Mouse (Mus musculus) erythroblast, embryonic 14.5 days (primary cell): Measurements from ENCODE around the gene Sbf1.

Experiments used
- GATA1 ChIP-seq: IDR thresholded peaks from 2 replicates; pipeline ENCODE4 v1.6.1; 2012; ENCODE audit warnings: low read length, inconsistent platforms, mixed read lengths
- TAL1 ChIP-seq: IDR thresholded peaks from 3 replicates; pipeline ENCODE4 v1.6.1; 2012; ENCODE audit warnings: low read length, inconsistent platforms, mixed read lengths

GRCm38 (mm10) chr15:89336422-89336821 is 21.3 kb upstream of the Sbf1 start:
- TF ChIP-seq TAL1: no peak
- TF ChIP-seq GATA1: no peak
